Mouse (Mus musculus): Measurements from ENCODE around the gene Per1.

DNA sequence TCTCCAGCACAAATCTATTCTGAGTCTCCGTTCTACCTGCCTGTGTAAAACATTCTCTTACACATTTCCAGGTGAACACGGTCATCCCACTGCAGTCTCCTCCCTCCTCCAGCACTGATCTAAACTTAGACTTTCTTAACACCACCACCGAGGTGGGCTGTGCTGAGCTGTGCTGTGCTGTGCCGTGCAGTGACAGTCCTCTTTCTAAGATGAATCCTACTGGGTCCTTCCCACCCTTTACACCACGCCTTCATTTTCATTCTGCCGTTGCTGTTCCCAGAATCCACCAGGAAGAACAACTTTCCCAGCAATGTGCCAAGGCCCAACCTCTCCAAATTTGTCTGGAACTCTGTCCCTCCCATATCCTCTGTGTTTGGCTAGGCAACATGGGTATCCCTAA lies 8.6 kb upstream of the Per1 start:
- TF ChIP-seq GATA1 (IDR thresholded peaks at IDR 0.05; ENCODE audit: low read length) (no peak), TAL1 (IDR thresholded peaks at IDR 0.05; ENCODE audit: low read length) (no peak)

All from erythroblast, embryonic 14.5 days (primary cell).